Mouse (Mus musculus): ENCODE data around the gene Ldah.
"Not testable (repeated sequence)": the region's sequence is repeated elsewhere in the genome, so short reads cannot be mapped to it uniquely, and the experiment has no call there.

Gene Ldah

GRCm38 (mm10) chr12:8207978-8208403, at the start of gene Ldah:
Gene Ldah, plus strand, starts transcription at chr12:8208107.
- peak; percentile 90 for DNase-seq (ENCODE audit: low read depth, low spot score)

- no peak for DNase-seq (ENCODE audit: low read depth, low spot score)
Measured at GRCm38 (mm10) chr12:8167743-8168142, 40.2 kb upstream of the Ldah start.

GRCm38 (mm10) chr12:8180921-8181320, 27.0 kb upstream of the Ldah start:
- DNase-seq (ENCODE audit: low read depth, low spot score) = no peak

- no peak for DNase-seq (ENCODE audit: low read depth, low spot score)
Measured at GRCm38 (mm10) chr12:8181744-8182143, 26.2 kb upstream of the Ldah start.

GRCm38 (mm10) chr12:8184518-8184917, 23.4 kb upstream of the Ldah start:
- no peak for DNase-seq (ENCODE audit: low read depth, low spot score)

GRCm38 (mm10) chr12:8188161-8188560, 19.7 kb upstream of the Ldah start:
- no peak for DNase-seq (ENCODE audit: low read depth, low spot score)

GRCm38 (mm10) chr12:8188796-8189535, 18.9 kb upstream of the Ldah start:
- not testable (repeated sequence) for DNase-seq (ENCODE audit: low read depth, low spot score)

GRCm38 (mm10) chr12:8189722-8190121, 18.2 kb upstream of the Ldah start:
- no peak for DNase-seq (ENCODE audit: low read depth, low spot score)

GRCm38 (mm10) chr12:8205721-8206120, 2.2 kb upstream of the Ldah start:
- no peak for DNase-seq (ENCODE audit: low read depth, low spot score)

- no peak for DNase-seq (ENCODE audit: low read depth, low spot score)
Measured at GRCm38 (mm10) chr12:8207578-8207977, 329 bp upstream of the Ldah start.

GRCm38 (mm10) chr12:8216392-8217280, 8.7 kb downstream of the Ldah start:
- DNase-seq (ENCODE audit: low read depth, low spot score) = no peak

- DNase-seq (ENCODE audit: low read depth, low spot score) = no peak
Measured at GRCm38 (mm10) chr12:8223036-8223435, 15.1 kb downstream of the Ldah start.

GRCm38 (mm10) chr12:8231101-8231500, 23.2 kb downstream of the Ldah start:
- no peak for DNase-seq (ENCODE audit: low read depth, low spot score)

GRCm38 (mm10) chr12:8232679-8233078, 24.8 kb downstream of the Ldah start:
- no peak for DNase-seq (ENCODE audit: low read depth, low spot score)

GRCm38 (mm10) chr12:8242181-8242580, 34.3 kb downstream of the Ldah start:
- no peak for DNase-seq (ENCODE audit: low read depth, low spot score)

- DNase-seq (ENCODE audit: low read depth, low spot score) = no peak
Measured at GRCm38 (mm10) chr12:8244746-8245145, 36.8 kb downstream of the Ldah start.

GRCm38 (mm10) chr12:8260297-8260696, 52.4 kb downstream of the Ldah start:
- DNase-seq (ENCODE audit: low read depth, low spot score) = no peak

GRCm38 (mm10) chr12:8266311-8266710, 58.4 kb downstream of the Ldah start:
- no peak for DNase-seq (ENCODE audit: low read depth, low spot score)

- DNase-seq (ENCODE audit: low read depth, low spot score) = no peak
Measured at GRCm38 (mm10) chr12:8269627-8270026, 61.7 kb downstream of the Ldah start.

- DNase-seq (ENCODE audit: low read depth, low spot score) = no peak
Measured at GRCm38 (mm10) chr12:8271405-8271804, 63.5 kb downstream of the Ldah start.

GRCm38 (mm10) chr12:8273471-8274171, 65.7 kb downstream of the Ldah start:
- DNase-seq (ENCODE audit: low read depth, low spot score) = no peak

- no peak for DNase-seq (ENCODE audit: low read depth, low spot score)
Measured at GRCm38 (mm10) chr12:8275424-8275823, 67.5 kb downstream of the Ldah start.
